Mouse (Mus musculus) frontal cortex, postnatal 36 days (tissue): ENCODE data around the gene Tceal8.
A peak's percentile ranks its signal among the peaks of the same experiment; 100 is the strongest.
"Not testable (repeated sequence)": the region's sequence is repeated elsewhere in the genome, so short reads cannot be mapped to it uniquely, and the experiment has no call there.

Experiments used
- DNase-seq, 2 experiments: peaks; one replicate each; pipeline ENCODE4 v3.0.0; 2022; ENCODE audit warnings: low spot score in 2 of 2

Tceal8 gene

GRCm38 (mm10) chrX:136172118-136172551 lies at the start of gene Tceal8:
Gene Tceal8 (minus strand): TSS chrX:136172342.
- DNase-seq, result peak; percentile 55 to 76

GRCm38 (mm10) chrX:136216303-136216702 lies 44.2 kb upstream of the Tceal8 start:
- DNase-seq, result no peak

- DNase-seq, result not testable (repeated sequence)
Measured at GRCm38 (mm10) chrX:136214729-136215677, 42.9 kb upstream of the Tceal8 start, which contains the start of the genes Tceal7 and Bex1. Gene Tceal7 (plus strand): TSS chrX:136214779. Gene Bex1 (minus strand): TSS chrX:136215513.

- no peak for DNase-seq
Measured at GRCm38 (mm10) chrX:136213396-136213795, 41.3 kb upstream of the Tceal8 start.

GRCm38 (mm10) chrX:136204406-136204805 lies 32.3 kb upstream of the Tceal8 start:
- DNase-seq, result no peak

GRCm38 (mm10) chrX:136203664-136204066 lies 31.5 kb upstream of the Tceal8 start, which contains the start of gene Tceal5:
Gene Tceal5 (minus strand): TSS chrX:136203876.
- DNase-seq, result peak; percentile 54 to 68

- DNase-seq, result no peak
Measured at GRCm38 (mm10) chrX:136203257-136203656, 31.1 kb upstream of the Tceal8 start.

GRCm38 (mm10) chrX:136196873-136197272 lies 24.7 kb upstream of the Tceal8 start:
- no peak for DNase-seq

- DNase-seq, result no peak
Measured at GRCm38 (mm10) chrX:136195193-136195944, 23.2 kb upstream of the Tceal8 start.

- no peak for DNase-seq
Measured at GRCm38 (mm10) chrX:136183107-136183506, 11.0 kb upstream of the Tceal8 start.

GRCm38 (mm10) chrX:136180897-136181553 lies 8.9 kb upstream of the Tceal8 start:
- no peak for DNase-seq

- DNase-seq, result no peak
Measured at GRCm38 (mm10) chrX:136172786-136173185, 644 bp upstream of the Tceal8 start.

- DNase-seq, result peak; percentile 26 to 45
Measured at GRCm38 (mm10) chrX:136171189-136172117, 689 bp downstream of the Tceal8 start.

- DNase-seq, result no peak
Measured at GRCm38 (mm10) chrX:136170625-136171024, 1.5 kb downstream of the Tceal8 start.

- no peak for DNase-seq
Measured at GRCm38 (mm10) chrX:136144195-136144594, 27.9 kb downstream of the Tceal8 start.

- DNase-seq, result no peak
Measured at GRCm38 (mm10) chrX:136143711-136144110, 28.4 kb downstream of the Tceal8 start.

GRCm38 (mm10) chrX:136141385-136141784 lies 30.8 kb downstream of the Tceal8 start:
- DNase-seq, result no peak

- peak in 1 of 2 experiments; percentile 4 for DNase-seq
Measured at GRCm38 (mm10) chrX:136139640-136140004, 32.5 kb downstream of the Tceal8 start.

- DNase-seq, result not testable (repeated sequence)
Measured at GRCm38 (mm10) chrX:136138827-136139639, 33.1 kb downstream of the Tceal8 start, which contains the start of gene Bex4. Gene Bex4 (plus strand): TSS chrX:136138996.

- no peak for DNase-seq
Measured at GRCm38 (mm10) chrX:136135559-136135958, 36.6 kb downstream of the Tceal8 start.
